Mouse (Mus musculus): ENCODE measurements around the gene Tnni3. TPM values are rescaled to one million over a fixed set of nuclear protein-coding genes. Genes with fewer than 3 reads are reported as not detected.

Tnni3 gene
- total and polyA plus RNA-seq, 2 experiments from 2014 or later, result 1.2 to 3.6 TPM

DNA sequence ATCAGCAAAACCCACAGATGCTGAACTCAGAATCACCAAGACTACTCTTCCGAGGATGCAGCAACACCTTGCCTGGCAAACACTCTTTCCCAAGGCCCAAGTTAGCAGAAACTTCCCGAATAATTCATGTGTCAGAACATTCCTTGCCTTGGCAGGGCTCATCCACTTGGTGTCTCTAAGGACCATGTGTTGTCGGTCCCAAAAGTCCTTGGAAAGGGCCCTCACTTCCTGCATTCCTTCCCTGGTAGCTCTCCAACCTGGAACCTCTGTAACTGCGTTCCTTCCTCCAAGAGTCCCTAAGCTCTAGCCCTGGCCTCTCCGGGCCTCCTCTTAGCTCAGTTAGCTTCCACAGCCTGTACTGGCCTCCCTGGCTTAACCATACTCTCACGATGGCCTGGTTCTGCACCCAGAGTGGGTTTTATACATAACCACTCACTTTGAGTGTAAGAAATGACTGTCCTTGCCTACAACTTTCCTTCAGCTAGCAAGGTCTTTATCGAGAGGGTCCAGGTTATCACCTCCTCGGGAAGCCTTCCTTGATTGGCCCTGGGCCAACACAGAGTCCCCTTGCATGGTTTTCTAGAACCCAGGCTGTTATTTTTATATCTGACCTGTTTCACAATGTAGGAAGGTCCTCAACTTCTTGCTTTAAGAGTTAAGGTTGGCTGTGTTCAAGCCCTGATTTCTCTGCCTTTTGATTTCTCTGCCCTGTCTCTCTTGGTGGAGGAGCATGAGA lies 12.4 kb downstream of the Tnni3 start:
- Histone ChIP-seq H3K9ac (no peak overlapping the region), H3K27ac (ENCODE audit: low read depth, low read length) (no peak overlapping the region), H3K4me2 (ENCODE audit: low read depth) (no peak overlapping the region), H3K36me3 (ENCODE audit: insufficient read depth) (no peaks in the 10 kb centered on the region), H3K27me3 (ENCODE audit: insufficient read depth, low read length) (no peaks in the 10 kb centered on the region), H3K4me3 (ENCODE audit: low read depth, low read length) (no peak overlapping the region), H3K4me1 (ENCODE audit: insufficient read depth) (no peaks in the 10 kb centered on the region), H3K9me3 (ENCODE audit: low read length) (no peaks in the 10 kb centered on the region)
- no peak for TF ChIP-seq CTCF (IDR thresholded peaks at IDR 0.05; ENCODE audit: low read depth)
- ATAC-seq, result no peak
- WGBS, result 84% methylated on average over 8 of the region's 8 CpGs
- no peak for DNase-seq

- ATAC-seq, result peak; percentile 83
- Histone ChIP-seq H3K9me3 (ENCODE audit: low read length) (no peaks in the 10 kb centered on the region), H3K27ac (ENCODE audit: low read depth, low read length) (no peak overlapping the region), H3K36me3 (ENCODE audit: insufficient read depth) (no peaks in the 10 kb centered on the region), H3K27me3 (ENCODE audit: insufficient read depth, low read length) (no peaks in the 10 kb centered on the region), H3K4me1 (ENCODE audit: insufficient read depth) (no peaks in the 10 kb centered on the region), H3K4me3 (ENCODE audit: low read depth, low read length) (no peak overlapping the region), H3K4me2 (ENCODE audit: low read depth) (no peak overlapping the region), H3K9ac (no peak overlapping the region)
- DNase-seq, result peak; percentile 65
- TF ChIP-seq CTCF (IDR thresholded peaks at IDR 0.05; ENCODE audit: low read depth), result peak; percentile 69
- 12% methylated on average over 24 of the region's 24 CpGs for WGBS
These were observed 14.0 kb downstream of the Tnni3 start for GRCm38 (mm10) chr7:4509863-4510608.

GRCm38 (mm10) chr7:4508739-4509116 lies 15.3 kb downstream of the Tnni3 start:
- no peak for TF ChIP-seq CTCF (IDR thresholded peaks at IDR 0.05; ENCODE audit: low read depth)
- H3K36me3 ChIP-seq (ENCODE audit: insufficient read depth), result no peaks in the 10 kb centered on the region
- no peaks in the 10 kb centered on the region for H3K27me3 ChIP-seq (ENCODE audit: insufficient read depth, low read length)
- no peak overlapping the region for H3K9ac ChIP-seq
- H3K27ac ChIP-seq (ENCODE audit: low read depth, low read length), result no peak overlapping the region
- H3K4me2 ChIP-seq (ENCODE audit: low read depth), result no peak overlapping the region
- H3K4me3 ChIP-seq (ENCODE audit: low read depth, low read length), result no peak overlapping the region
- no peaks in the 10 kb centered on the region for H3K9me3 ChIP-seq (ENCODE audit: low read length)
- WGBS, result 90% methylated on average over 8 of the region's 8 CpGs
- ATAC-seq (no peak), DNase-seq (no peak)
- H3K4me1 ChIP-seq (ENCODE audit: insufficient read depth), result no peaks in the 10 kb centered on the region

- H3K9ac ChIP-seq, result no peak overlapping the region
- no peaks in the 10 kb centered on the region for H3K9me3 ChIP-seq (ENCODE audit: low read length)
- no peak overlapping the region for H3K4me3 ChIP-seq (ENCODE audit: low read depth, low read length)
- H3K27me3 ChIP-seq (ENCODE audit: insufficient read depth, low read length), result no peaks in the 10 kb centered on the region
- no peak for DNase-seq
- no peak overlapping the region for H3K27ac ChIP-seq (ENCODE audit: low read depth, low read length)
- H3K4me1 ChIP-seq (ENCODE audit: insufficient read depth), result no peaks in the 10 kb centered on the region
- WGBS, result 78% methylated on average over 20 of the region's 32 CpGs
- TF ChIP-seq CTCF (IDR thresholded peaks at IDR 0.05; ENCODE audit: low read depth), result peak; percentile 47
- no peaks in the 10 kb centered on the region for H3K36me3 ChIP-seq (ENCODE audit: insufficient read depth)
- H3K4me2 ChIP-seq (ENCODE audit: low read depth), result no peak overlapping the region
- no peak for ATAC-seq
These were observed 15.8 kb downstream of the Tnni3 start for GRCm38 (mm10) chr7:4508062-4508738.

- Histone ChIP-seq H3K4me2 (ENCODE audit: low read depth) (no peak overlapping the region), H3K36me3 (ENCODE audit: insufficient read depth) (no peaks in the 10 kb centered on the region), H3K4me3 (ENCODE audit: low read depth, low read length) (no peak overlapping the region), H3K9ac (no peak overlapping the region), H3K27me3 (ENCODE audit: insufficient read depth, low read length) (no peaks in the 10 kb centered on the region), H3K27ac (ENCODE audit: low read depth, low read length) (no peak overlapping the region), H3K4me1 (ENCODE audit: insufficient read depth) (no peaks in the 10 kb centered on the region), H3K9me3 (ENCODE audit: low read length) (no peaks in the 10 kb centered on the region)
- DNase-seq, result no peak
- TF ChIP-seq CTCF (IDR thresholded peaks at IDR 0.05; ENCODE audit: low read depth), result no peak
- 65% methylated on average over 3 of the region's 4 CpGs for WGBS
- no peak for ATAC-seq
These were observed 16.8 kb downstream of the Tnni3 start for GRCm38 (mm10) chr7:4507220-4507619.

DNA sequence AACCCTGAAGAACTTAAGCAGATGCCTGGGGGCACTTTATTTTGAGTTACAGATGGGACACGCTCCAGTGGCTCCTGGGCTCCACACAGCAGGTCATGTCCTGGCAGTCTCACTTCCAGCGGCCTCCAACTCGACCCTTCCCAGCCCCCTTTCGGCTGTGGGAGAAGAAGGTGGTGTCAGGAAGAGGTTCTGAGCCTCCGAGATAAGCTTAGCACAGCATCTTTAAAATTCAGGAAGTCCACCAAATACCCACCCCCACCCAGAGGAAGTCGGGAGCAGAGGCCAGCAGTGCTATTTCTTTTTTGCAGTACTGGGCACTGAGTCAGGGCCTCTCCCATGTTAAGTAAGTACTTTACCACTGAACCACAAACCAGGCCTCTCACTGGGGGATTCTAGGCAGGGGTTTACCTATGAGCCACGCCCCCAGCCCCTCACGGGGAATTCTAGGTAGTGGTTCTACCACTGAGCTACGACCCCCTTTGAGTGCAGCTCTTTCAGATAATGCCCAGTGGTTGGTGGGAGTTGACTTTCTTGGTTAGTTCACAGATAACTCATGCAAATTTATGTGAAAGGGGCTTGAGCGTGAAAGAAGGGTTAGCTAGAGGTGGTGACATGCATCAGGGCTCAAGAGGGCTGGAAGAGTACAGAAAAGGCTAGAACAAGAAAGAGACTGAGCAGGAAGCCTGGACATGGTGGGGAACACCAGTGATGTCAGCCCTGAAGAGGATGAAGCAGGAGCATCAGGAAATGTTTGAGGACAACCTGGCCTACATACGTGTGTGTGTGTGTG lies 19.2 kb downstream of the Tnni3 start:
- no peak for ATAC-seq
- Histone ChIP-seq H3K4me1 (ENCODE audit: insufficient read depth) (peaks cover 6% of the 10 kb centered on the region; the same call in 1 of the 2 replicates), H3K4me2 (ENCODE audit: low read depth) (no peak overlapping the region), H3K9me3 (ENCODE audit: low read length) (no peaks in the 10 kb centered on the region), H3K27ac (ENCODE audit: low read depth, low read length) (no peak overlapping the region), H3K4me3 (ENCODE audit: low read depth, low read length) (no peak overlapping the region), H3K9ac (no peak overlapping the region), H3K36me3 (ENCODE audit: insufficient read depth) (no peaks in the 10 kb centered on the region), H3K27me3 (ENCODE audit: insufficient read depth, low read length) (no peaks in the 10 kb centered on the region)
- no peak for TF ChIP-seq CTCF (IDR thresholded peaks at IDR 0.05; ENCODE audit: low read depth)
- no peak for DNase-seq
- 67% methylated on average over 11 of the region's 11 CpGs for WGBS

Data from forebrain, postnatal 0 days (tissue).